Mouse (Mus musculus) thymus, adult 18-20 months (tissue): Measurements from ENCODE around the gene Col6a5.

Experiments used
- DNase-seq, 2 experiments: peaks; one replicate each; pipeline ENCODE4 v3.0.0; 2022; ENCODE audit warnings: mixed read lengths in 2 of 2

Gene Col6a5

GRCm38 (mm10) chr9:105819155-105819709, 141.2 kb downstream of the Col6a5 start:
- no peak for DNase-seq

- no peak for DNase-seq
These were observed 146.0 kb downstream of the Col6a5 start for GRCm38 (mm10) chr9:105814436-105814835.

GRCm38 (mm10) chr9:105811458-105811857, 149.0 kb downstream of the Col6a5 start:
- no peak for DNase-seq

GRCm38 (mm10) chr9:105808920-105809505, 151.4 kb downstream of the Col6a5 start:
- no peak for DNase-seq
